ENCODE assay signal across 8 mouse cellular contexts in genomic region chr7:25686680-25687531, GRCm38 (mm10). TPM values are rescaled to one million over a fixed set of nuclear protein-coding genes. Genes with fewer than 3 reads are reported as not detected.
A peak's percentile ranks its signal among the peaks of the same experiment; 100 is the strongest.
DNase-seq lines count a peak whose midpoint lies in the region; ATAC-seq and TF ChIP-seq lines count a peak whose summit lies in the region.

TSS of gene Tgfb1 (plus strand) at chr7:25687002.

- no peaks in the 10 kb centered on the region for H3K9me3 ChIP-seq in hindbrain, postnatal 0 days (ENCODE audit: low read length)
- no peaks in the 10 kb centered on the region for H3K9me3 ChIP-seq in liver, embryonic 13.5 days (replicated peaks)

- peaks cover 29% of the 10 kb centered on the region for H3K79me2 ChIP-seq in myocyte (ENCODE audit: control insufficient read depth, insufficient read depth)

- TF ChIP-seq POLR2A in myocyte (IDR thresholded peaks at IDR 0.05; ENCODE audit: insufficient read length, low read depth) = peak; percentile 70

- peak within 1 kb of the TSS; percentile 86 for H3K4me2 ChIP-seq in hindbrain, postnatal 0 days (ENCODE audit: low read depth, low read length)
- H3K4me2 ChIP-seq in liver, embryonic 13.5 days = peak within 1 kb of the TSS; percentile 99
- peak within 1 kb of the TSS; percentile 74 for H3K4me2 ChIP-seq in myocyte (ENCODE audit: low read depth)

- intact Hi-C loops in gastrocnemius, postnatal 14 days (cut with DNase I; ENCODE audit: low total_unique reads) = no loop called here

- no peaks in the 10 kb centered on the region for H3K36me3 ChIP-seq in hindbrain, postnatal 0 days (ENCODE audit: insufficient read depth, low read length)
- H3K36me3 ChIP-seq in liver, embryonic 13.5 days = peaks cover 11% of the 10 kb centered on the region
- no peaks in the 10 kb centered on the region for H3K36me3 ChIP-seq in myocyte (ENCODE audit: control insufficient read depth, insufficient read depth)

- H3K27me3 ChIP-seq in hindbrain, postnatal 0 days (ENCODE audit: insufficient read depth, low read length) = peaks cover 38% of the 10 kb centered on the region
- no peaks in the 10 kb centered on the region for H3K27me3 ChIP-seq in liver, embryonic 13.5 days
- no peaks in the 10 kb centered on the region for H3K27me3 ChIP-seq in myocyte (ENCODE audit: control insufficient read depth, insufficient read depth, insufficient read length)

- 0 out of 2 replicates have a peak, but pooled peaks have one; percentile 13 for ATAC-seq in hindbrain, postnatal 0 days
- peak; percentile 42 for ATAC-seq in liver, embryonic 13.5 days (ENCODE audit: low read depth)

- peak; percentile 61 for DNase-seq in MN1 (ENCODE audit: low spot score)
- DNase-seq in c-Kit-positive CD71-negative TER-119-negative erythroid progenitor cells, embryonic 14.5 days (ENCODE audit: low read depth) = peak; percentile 65
- DNase-seq in gastrocnemius, postnatal 14 days = peak; percentile 83
- DNase-seq in hindbrain, postnatal 0 days (ENCODE audit: low spot score) = peak; percentile 40
- DNase-seq in liver, embryonic 13.5 days = peak; percentile 71
- peak; percentile 87 for DNase-seq in testis, postnatal 10 days (ENCODE audit: low spot score)
- DNase-seq in right cerebral cortex, postnatal 36 days (ENCODE audit: low spot score in 2 of 2) = no peak

- no peak within 1 kb of the TSS for H3K27ac ChIP-seq in hindbrain, postnatal 0 days
- peak within 1 kb of the TSS; percentile 92 for H3K27ac ChIP-seq in liver, embryonic 13.5 days

- peak; percentile 47 for TF ChIP-seq CTCF in hindbrain, postnatal 0 days (IDR thresholded peaks at IDR 0.05; ENCODE audit: low read depth)

- H3K4me3 ChIP-seq in hindbrain, postnatal 0 days (ENCODE audit: low read length) = peak within 1 kb of the TSS; percentile 45
- peak within 1 kb of the TSS; percentile 82 for H3K4me3 ChIP-seq in liver, embryonic 13.5 days (replicated peaks)
- H3K4me3 ChIP-seq in myocyte = peak within 1 kb of the TSS; percentile 90

- 1% methylated on average over 45 of the region's 69 CpGs for WGBS in hindbrain, postnatal 0 days
- under 1% methylated on average over 65 of the region's 69 CpGs for WGBS in liver, embryonic 13.5 days (ENCODE audit: insufficient replicate concordance)

- H3K9ac ChIP-seq in hindbrain, postnatal 0 days (replicated peaks; ENCODE audit: low read length) = peak within 1 kb of the TSS; percentile 44
- peak within 1 kb of the TSS; percentile 90 for H3K9ac ChIP-seq in liver, embryonic 13.5 days

- peaks cover 11% of the 10 kb centered on the region; the same call in 1 of the 2 replicates for H3K4me1 ChIP-seq in hindbrain, postnatal 0 days (ENCODE audit: insufficient read depth, low read length)
- peaks cover 94% of the 10 kb centered on the region for H3K4me1 ChIP-seq in liver, embryonic 13.5 days (replicated peaks)

- H3ac ChIP-seq in myocyte (ENCODE audit: control insufficient read depth, insufficient read length) = peak within 1 kb of the TSS; percentile 50

TF ChIP-seq in myocyte, 11 proteins besides CTCF, POLR2A, EP300 and RAD21:
- TF ChIP-seq MAX (IDR thresholded peaks at IDR 0.05; ENCODE audit: low read depth) (no peak), POLR2AphosphoS2 (IDR thresholded peaks at IDR 0.05; ENCODE audit: insufficient read length, low read depth) (peak; percentile 84)

RNA-seq across cellular contexts. Expression of gene Tgfb1, which starts in this region (rescaled TPM):
- 10 to 100 TPM; 13.8 to 14.4 TPM for total RNA-seq in gastrocnemius, postnatal 14 days (2021)
- 2.3 and 2.4 TPM in 2 replicates for total RNA-seq in hindbrain, postnatal 0 days (2014; rRNA removed)
- 0.76 and 0.98 TPM in 2 replicates for polyA plus RNA-seq in hindbrain, postnatal 0 days (2015; fragmentation: Nextera tagmentation; extraction: Ambion mirVana)
- 6.1 and 6.9 TPM in 2 replicates for polyA plus RNA-seq in liver, embryonic 13.5 days (2015; fragmentation: Nextera tagmentation; extraction: Ambion mirVana)
- polyA plus RNA-seq in myocyte (2012; fragmentation: generic; extraction: Trizol) = 78.2 TPM

Comparison
In these comparisons a context has a peak if more than half of its experiments do, and no peak if none do; other contexts are left out.
1. DNase-seq: peak in MN1 (single experiment), c-Kit-positive CD71-negative TER-119-negative erythroid progenitor cells, embryonic 14.5 days (single experiment), gastrocnemius, postnatal 14 days (single experiment), hindbrain, postnatal 0 days (single experiment), liver, embryonic 13.5 days (single experiment) and testis, postnatal 10 days (single experiment); none in right cerebral cortex, postnatal 36 days (0 of 2).
2. Peak in every context shown above with its lines, with median percentiles within 50 percentile points of each other: H3K4me2 ChIP-seq and H3K4me3 ChIP-seq.